Mouse (Mus musculus) cerebellum, adult 11-12 months (tissue): ENCODE data around the gene Unc79.
A peak's percentile ranks its signal among the peaks of the same experiment; 100 is the strongest.

Experiments
- DNase-seq: peaks from one replicate; pipeline ENCODE4 v3.0.0; 2022

The Unc79 gene

DNA sequence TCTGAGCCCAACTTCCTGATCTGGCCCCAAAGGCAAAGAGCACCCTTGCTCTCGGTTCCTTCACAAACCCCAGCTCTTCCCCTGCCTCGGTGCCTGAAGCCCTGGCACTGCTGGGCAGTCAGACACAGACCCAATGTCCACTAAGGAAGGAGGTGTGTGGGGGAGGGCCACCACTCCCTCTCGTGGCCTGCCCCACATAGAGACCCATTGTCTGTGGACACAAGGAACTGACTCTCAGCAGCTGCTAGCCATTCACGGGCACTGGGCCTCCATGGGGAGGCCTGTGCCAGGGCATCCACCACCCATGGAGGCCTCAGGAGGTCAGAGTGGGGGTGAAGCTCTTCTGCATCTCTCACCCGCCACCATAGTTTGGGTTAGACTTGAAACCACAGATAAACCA, 262.4 kb downstream of the Unc79 start:
- DNase-seq, result peak; percentile 32

DNA sequence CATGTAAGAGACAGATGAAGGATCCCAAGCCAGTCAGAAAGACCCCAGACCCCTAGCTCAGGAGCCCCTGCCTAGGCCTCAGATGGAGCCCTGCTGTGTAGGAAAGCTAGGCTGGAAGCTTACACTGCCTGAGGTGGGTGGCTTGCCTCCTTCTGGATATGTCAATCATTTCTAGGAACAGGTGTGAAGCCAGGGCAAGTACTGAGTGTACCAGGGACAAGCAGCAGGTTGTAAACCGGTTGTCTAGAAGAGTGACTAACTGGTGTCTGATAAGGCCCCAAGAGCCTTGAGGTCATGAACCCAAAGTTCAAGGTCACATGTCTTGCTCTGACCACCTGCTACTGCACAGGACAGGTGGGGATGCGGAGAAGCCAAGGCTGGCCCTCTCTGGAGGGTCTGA, 264.9 kb downstream of the Unc79 start:
- no peak for DNase-seq

DNA sequence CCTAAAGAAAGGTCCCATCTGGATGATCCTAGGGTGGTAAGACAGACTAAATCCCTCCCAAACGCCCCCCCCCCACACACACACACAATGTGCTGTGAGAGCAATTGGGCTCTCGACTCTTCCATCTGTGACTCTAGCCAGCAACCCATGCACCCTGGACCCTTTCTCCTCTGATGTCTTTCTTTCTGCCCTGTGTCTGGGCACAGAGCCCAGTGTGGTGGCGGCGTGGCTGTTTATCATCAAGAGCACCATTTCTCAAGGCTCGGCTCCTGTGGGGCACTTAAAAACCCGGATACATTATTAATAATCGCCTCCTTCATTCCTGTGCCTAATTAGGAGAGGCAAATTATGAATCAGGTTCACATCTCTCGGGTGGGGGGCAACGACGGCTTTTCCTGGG, 265.6 kb downstream of the Unc79 start:
- no peak for DNase-seq

DNA sequence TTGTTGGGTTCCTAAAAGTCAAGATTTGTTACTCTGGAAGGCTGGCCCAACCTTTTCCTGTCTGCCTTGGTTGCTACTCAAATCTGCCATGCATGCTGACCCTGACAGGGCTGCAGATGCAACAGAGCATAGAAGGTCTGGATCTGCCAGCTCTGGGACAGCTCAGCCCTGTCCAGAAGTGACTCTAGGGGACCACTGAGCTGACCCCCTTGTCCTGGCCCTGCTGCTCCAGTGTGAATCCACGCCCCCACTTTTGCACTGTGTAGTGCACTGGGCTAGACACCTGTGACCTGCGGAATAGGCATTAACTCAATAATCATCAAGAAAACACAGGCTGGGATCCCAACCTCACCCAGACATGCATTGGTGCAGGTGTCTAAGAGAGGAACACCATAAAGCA, 266.1 kb downstream of the Unc79 start:
- no peak for DNase-seq

DNA sequence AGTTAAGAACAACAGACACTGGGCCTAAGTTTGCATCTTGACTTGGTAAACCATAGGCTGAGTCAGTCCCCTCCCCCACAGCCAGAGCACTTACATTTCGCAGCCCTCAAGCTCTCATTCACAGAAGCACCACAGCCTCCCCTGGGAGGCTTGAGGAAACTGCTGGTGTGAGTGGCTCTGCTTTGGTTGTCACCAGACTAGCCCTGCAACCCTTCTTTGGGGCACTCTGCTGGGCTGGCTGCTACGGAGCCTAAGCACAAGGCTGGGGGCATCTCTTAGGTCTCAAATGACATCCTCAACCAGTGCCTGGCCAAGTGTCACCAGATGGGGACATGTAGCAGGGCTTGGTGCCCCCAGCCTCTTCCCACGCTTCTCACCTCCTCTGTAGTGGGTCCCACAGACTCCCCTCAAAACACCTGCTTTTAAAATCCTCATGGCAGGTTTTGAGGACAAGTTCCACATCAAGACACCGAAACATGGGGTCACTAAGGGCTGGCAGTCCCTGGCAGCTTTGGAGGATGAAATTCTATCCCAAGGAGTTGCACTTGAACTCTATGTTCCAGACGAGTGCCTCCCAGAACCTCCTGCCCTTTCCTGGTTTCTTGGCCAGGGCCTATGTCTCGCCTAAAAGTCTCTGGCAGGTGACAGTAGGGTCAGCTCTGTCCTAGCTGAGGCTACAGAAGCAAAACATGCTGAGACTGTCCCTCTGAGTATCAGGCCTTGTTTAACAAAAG, 267.4 kb downstream of the Unc79 start:
- DNase-seq, result no peak

DNA sequence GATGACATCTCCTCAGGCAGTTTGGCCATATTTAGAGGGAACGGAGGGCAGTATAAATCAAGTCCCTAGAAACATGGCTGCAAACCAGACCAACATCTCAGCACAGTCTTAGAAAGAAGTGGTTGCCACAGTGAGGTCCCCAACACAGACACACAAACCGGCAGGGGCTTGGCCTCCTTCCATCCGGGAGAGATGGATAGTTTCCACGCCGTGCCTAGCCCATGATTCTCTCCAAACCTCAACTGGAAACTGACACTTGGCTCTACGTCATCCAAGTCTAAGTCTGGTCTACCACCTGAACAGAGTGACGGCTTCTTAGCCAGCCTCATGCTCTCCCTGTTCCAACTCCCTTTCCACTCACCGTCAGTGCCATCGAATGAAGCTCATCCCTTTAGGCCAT, 275.0 kb downstream of the Unc79 start:
- no peak for DNase-seq

DNA sequence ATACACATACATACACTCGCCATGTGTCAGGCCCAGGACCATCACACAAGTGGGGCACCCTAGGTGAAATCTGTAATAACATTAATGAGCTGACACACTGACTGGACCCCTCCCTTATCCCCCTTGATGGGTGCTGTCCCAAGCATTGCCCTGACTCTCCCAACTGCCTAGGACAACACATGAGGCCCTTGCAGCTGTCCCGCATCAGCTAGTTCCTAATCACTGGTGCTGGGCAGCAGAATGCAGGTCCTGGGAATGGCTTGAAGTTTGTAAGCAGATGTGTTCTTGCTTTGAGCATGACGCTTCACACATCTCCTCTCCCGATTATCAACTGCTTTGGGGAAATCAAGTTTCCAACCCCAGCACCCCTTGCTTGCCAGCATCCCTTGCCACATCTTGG, 277.5 kb downstream of the Unc79 start:
- DNase-seq, result no peak

DNA sequence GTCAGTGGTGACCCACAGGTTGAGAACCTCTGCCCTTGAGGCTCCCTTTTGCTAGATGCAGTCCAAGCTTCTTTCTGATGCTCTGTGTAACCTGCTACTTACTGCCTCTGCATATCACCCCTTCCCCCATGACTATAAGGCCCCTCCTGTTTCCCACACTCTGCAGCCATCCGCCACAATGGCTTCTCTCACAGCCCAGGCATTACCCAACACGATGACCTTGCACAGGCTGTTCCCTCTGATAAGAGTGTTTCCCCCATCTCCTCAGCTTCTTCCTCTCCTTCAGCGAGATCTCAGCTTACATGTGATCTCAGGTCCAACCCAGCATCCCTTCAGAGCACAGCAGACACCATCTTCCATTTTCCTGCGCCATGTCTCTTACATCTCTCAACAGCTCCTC, 280.4 kb downstream of the Unc79 start:
- no peak for DNase-seq
